Mouse (Mus musculus) heart, embryonic 12.5 days (tissue): ENCODE data around the gene Ndufv3. TPM values are rescaled to one million over a fixed set of nuclear protein-coding genes. Genes with fewer than 3 reads are reported as not detected.
"Not testable (repeated sequence)": the region's sequence is repeated elsewhere in the genome, so short reads cannot be mapped to it uniquely, and the experiment has no call there.

ENCODE experiments used
- ATAC-seq: fragments of 200-750 bp; cut with Nextera tagmentation; 2 replicates; pipeline ENCODE4 v1.8.0; 2017; ENCODE audit warnings: moderate TSS enrichment, moderate library complexity; ENCODE audit not compliant: insufficient number of reproducible peaks, low FRiP score
- H3K27ac ChIP-seq: fragments of 300-500 bp; sonication (generic); 2 replicates; pipeline ENCODE4 v1.5.1; 2016; ENCODE audit warnings: mild to moderate bottlenecking, moderate library complexity; ENCODE audit not compliant: poor library complexity, severe bottlenecking
- H3K27me3 ChIP-seq: fragments of 300-500 bp; sonication (generic); replicated peaks from 2 replicates; pipeline ENCODE4 v1.6.1; 2016; ENCODE audit warnings: mild to moderate bottlenecking, moderate library complexity
- H3K36me3 ChIP-seq: fragments of 300-500 bp; sonication (generic); 2 replicates; pipeline ENCODE4 v1.6.1; 2016; ENCODE audit warnings: mild to moderate bottlenecking, moderate library complexity
- H3K4me1 ChIP-seq: fragments of 300-500 bp; sonication (generic); replicated peaks from 2 replicates; pipeline ENCODE4 v1.6.1; 2016; ENCODE audit warnings: mild to moderate bottlenecking
- H3K4me2 ChIP-seq: fragments of 300-500 bp; sonication (generic); 2 replicates; pipeline ENCODE4 v1.6.1; 2016; ENCODE audit warnings: mild to moderate bottlenecking, moderate library complexity
- H3K4me3 ChIP-seq: fragments of 300-500 bp; sonication (generic); 2 replicates; pipeline ENCODE4 v1.5.1; 2016; ENCODE audit warnings: mild to moderate bottlenecking
- H3K9ac ChIP-seq: fragments of 300-500 bp; sonication (generic); 2 replicates; pipeline ENCODE4 v1.6.1; 2016; ENCODE audit warnings: mild to moderate bottlenecking, moderate library complexity
- H3K9me3 ChIP-seq: fragments of 300-500 bp; sonication (generic); replicated peaks from 2 replicates; pipeline ENCODE4 v1.6.1; 2016; ENCODE audit warnings: mild to moderate bottlenecking, moderate library complexity
- WGBS: fragments of 180-500 bp; shearing (Covaris S2); methylation state at CpG from one replicate; pipeline ENCODE4 v1.1.7; 2016; 5-methylcytosine and 5-hydroxymethylcytosine counted together
- polyA plus RNA-seq: library from polyadenylated mRNA; unstranded; fragments of >200 nt; fragmentation: Nextera tagmentation; extraction: Ambion mirVana; gene quantifications from 2 replicates; pipeline ENCODE4 v1.2.1, GENCODE M21; 2016

The Ndufv3 gene
- polyA plus RNA-seq, 1 experiment from 2014 or later, result 510 TPM

DNA sequence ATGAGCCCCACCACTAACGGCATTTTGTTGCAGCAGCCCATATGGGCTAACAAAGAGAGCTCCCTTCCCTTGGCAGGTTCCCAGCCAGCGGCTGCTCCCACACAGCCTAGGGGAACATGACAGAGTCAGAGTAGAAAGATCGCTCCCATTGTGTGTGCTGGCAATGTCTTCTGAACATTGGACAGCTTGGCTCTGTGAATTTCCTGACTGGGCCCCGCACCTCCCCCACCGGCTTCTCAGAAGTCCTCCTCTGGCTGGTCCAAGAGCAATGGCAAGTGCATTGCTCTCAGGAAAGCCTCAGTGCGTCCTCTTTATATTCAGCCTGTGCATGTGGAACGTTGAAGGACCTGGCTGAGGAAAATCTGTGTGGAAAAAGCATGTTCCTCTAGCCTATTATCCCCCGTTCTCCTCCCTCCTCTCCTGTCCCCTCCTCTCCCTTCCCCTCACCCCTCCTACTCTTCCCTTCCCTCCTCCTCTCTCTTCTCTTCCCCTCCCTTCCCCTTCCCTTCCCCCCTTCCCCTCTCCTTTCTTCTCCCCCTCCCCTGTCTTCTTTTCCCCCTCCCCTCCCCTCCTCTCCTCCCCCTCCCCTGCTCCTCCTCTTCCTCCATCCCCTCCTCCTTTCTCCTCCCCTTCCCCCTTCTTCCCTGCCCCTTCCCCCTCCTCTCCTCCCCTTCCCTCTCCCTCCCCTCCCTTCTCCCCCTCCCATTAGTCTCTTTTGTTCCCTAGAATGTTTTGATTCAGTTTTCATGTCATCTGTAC, 16.1 kb downstream of the Ndufv3 start:
- peak overlapping the region; percentile 6; the same call in 1 of the 2 replicates for H3K4me2 ChIP-seq
- WGBS, result 36% methylated on average over 8 of the region's 8 CpGs

DNA sequence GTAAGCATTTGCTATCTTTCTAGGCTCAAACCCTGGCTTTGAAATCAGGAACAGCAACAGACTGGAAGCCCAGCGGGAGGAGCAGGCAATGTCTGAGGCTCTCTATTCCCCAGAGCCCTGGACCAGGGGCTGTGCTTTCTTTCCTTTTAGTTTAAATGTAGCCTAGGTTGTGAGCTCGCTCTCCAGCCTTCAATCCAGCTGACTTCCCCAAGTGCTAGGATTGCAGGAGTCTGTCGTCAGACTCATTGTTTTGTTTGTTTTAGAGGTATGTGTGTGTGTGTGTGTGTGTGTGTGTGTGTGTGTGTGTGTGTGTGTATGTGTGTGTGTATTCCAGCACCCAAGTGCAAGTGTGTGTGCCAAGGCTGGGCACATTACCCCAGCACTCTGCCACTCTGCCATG, 20.2 kb downstream of the Ndufv3 start:
- Histone ChIP-seq H3K4me1 (peaks cover 19% of the 10 kb centered on the region), H3K9ac (no peak overlapping the region), H3K4me3 (no peak overlapping the region), H3K4me2 (no peak overlapping the region), H3K27ac (no peak overlapping the region), H3K36me3 (no peaks in the 10 kb centered on the region), H3K9me3 (no peaks in the 10 kb centered on the region), H3K27me3 (no peaks in the 10 kb centered on the region)
- 49% methylated on average over 3 of the region's 3 CpGs for WGBS
- ATAC-seq, result no peak

More for the DNA sequence above, 16.1 kb downstream of the Ndufv3 start:
- H3K4me1 ChIP-seq, result peaks cover 11% of the 10 kb centered on the region
- no peak overlapping the region for H3K4me3 ChIP-seq
- no peaks in the 10 kb centered on the region for H3K9me3 ChIP-seq
- peak; percentile 52; the same call in 1 of the 2 replicates for ATAC-seq
- H3K36me3 ChIP-seq, result peaks cover 13% of the 10 kb centered on the region
- H3K27me3 ChIP-seq, result no peaks in the 10 kb centered on the region
- peak overlapping the region; percentile 47; the same call in 1 of the 2 replicates for H3K27ac ChIP-seq
- no peak overlapping the region for H3K9ac ChIP-seq

DNA sequence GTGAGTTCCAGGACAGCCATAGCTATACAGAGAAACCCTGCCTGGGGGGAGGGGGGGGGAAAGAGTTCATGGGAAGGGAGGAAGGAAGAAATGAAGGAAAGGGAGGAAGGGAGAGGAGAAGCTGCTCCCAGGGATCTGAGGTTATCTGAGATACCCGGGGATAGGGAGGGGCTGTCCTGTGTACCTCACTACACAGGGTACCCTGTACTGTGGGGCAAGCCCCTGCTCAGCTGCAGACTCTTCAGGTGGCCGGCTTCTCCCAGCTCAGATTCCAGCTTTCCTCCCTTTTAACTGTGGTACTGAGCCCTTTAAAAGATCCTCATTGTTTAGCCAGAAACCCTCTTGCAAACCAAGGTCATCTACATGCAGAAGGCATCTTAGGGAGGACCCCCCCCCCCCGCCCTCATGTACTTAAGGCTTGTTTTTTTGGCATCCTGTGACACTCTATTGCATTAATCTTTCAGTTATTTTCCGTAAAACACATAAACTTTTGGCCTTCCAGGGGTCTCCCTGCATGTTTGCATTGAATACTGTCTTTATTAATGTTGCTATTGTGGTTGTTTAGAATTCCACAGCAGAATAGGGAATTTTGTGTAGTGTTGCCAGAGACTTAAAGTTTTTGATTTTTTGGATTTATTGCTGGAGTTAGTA, 21.0 kb downstream of the Ndufv3 start:
- ATAC-seq, result no peak
- no peak overlapping the region for H3K4me2 ChIP-seq
- WGBS, result 71% methylated on average over 4 of the region's 4 CpGs
- H3K4me3 ChIP-seq, result no peak overlapping the region
- H3K27ac ChIP-seq, result no peak overlapping the region
- H3K27me3 ChIP-seq, result no peaks in the 10 kb centered on the region
- H3K4me1 ChIP-seq, result peaks cover 11% of the 10 kb centered on the region
- no peak overlapping the region for H3K9ac ChIP-seq
- no peaks in the 10 kb centered on the region for H3K36me3 ChIP-seq
- no peaks in the 10 kb centered on the region for H3K9me3 ChIP-seq

DNA sequence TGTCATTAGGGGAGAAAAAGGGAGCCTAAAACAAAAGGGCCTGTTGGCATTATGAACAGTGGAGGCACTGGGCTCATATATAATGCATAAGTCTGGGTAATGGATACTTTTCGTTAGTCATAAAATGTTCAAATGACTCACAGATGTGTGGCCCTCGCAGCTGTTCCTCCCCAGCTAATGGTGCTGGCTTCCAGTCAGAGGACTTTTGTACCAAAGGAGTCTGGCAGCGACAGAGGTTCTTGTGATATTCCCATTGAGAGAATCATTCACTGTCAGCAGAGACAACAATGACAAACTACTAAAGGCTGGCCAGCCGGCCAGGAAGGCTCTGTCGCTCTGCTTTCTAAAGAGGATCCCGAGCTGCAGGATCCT, 21.5 kb downstream of the Ndufv3 start:
- no peak overlapping the region for H3K9ac ChIP-seq
- 35% methylated on average over 6 of the region's 6 CpGs for WGBS
- H3K27ac ChIP-seq, result no peak overlapping the region
- no peak overlapping the region for H3K4me3 ChIP-seq
- H3K27me3 ChIP-seq, result no peaks in the 10 kb centered on the region
- ATAC-seq, result no peak
- H3K36me3 ChIP-seq, result no peaks in the 10 kb centered on the region
- H3K9me3 ChIP-seq, result 0 out of 2 replicates have a peak, but pooled peaks cover 2% of the 10 kb centered on the region
- no peak overlapping the region for H3K4me2 ChIP-seq
- H3K4me1 ChIP-seq, result peaks cover 8% of the 10 kb centered on the region

DNA sequence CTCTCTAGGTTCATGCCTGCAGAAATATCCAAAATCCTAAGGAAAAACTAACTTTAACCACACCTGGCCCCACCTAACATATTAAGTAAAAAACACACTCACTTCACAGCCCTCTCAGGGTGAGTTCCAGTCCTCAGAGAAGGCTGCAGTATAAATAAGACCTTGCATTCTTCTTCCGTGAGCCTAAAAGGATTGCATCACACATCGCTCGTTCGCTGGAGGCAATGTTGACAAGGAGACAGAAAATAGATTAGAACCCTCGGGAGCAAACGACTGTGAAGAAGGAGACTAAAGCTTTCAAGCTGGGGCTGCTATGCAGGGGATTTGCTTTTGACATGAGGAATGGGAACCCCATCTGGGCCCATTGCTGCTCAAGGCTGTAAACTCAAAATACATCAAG, 23.7 kb downstream of the Ndufv3 start:
- WGBS, result 14% methylated on average over 6 of the region's 6 CpGs
- Histone ChIP-seq H3K36me3 (no peaks in the 10 kb centered on the region), H3K4me2 (no peak overlapping the region), H3K4me3 (no peak overlapping the region), H3K27ac (no peak overlapping the region), H3K27me3 (no peaks in the 10 kb centered on the region), H3K9me3 (0 out of 2 replicates have a peak, but pooled peaks cover 4% of the 10 kb centered on the region), H3K9ac (no peak overlapping the region), H3K4me1 (peaks cover 8% of the 10 kb centered on the region)
- ATAC-seq, result no peak

DNA sequence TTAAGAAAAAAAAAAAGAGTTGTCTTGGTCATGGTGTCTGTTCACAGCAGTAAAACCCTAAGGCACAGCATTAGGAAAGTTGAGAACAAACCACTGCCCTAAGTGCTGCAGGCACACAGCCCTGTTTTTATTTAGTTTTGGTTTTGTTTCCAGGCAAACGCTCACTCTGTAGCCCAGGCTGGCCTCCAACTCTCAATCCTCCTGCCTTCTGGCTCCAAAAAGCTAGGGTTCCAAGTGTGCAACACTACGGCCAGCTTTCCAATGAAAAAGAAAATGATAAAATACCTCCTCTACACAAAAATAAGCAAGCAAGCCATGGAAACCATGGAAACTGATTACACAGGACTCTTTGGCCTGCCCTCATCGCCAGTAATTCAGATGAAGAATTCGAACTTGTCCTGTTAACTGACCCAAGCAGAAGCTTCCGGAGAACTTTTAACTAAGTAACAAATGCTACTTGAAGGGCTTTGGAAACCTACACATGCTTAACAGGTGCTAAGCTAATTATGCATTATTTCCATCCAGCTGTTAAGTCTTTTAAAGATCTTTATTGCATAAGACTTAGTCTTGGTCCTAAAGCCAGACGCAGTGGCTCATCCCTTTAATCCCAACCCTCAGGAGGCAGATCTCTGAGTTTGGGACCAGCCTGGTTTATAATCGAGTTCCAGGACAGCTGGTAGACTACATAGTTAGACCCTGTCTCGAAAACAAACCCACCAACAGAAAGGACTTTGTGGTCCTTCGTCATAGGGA, 26.7 kb downstream of the Ndufv3 start:
- 84% methylated on average over 9 of the region's 9 CpGs for WGBS
- no peaks in the 10 kb centered on the region for H3K36me3 ChIP-seq
- no peaks in the 10 kb centered on the region for H3K27me3 ChIP-seq
- ATAC-seq, result no peak
- H3K4me3 ChIP-seq, result no peak overlapping the region
- no peak overlapping the region for H3K4me2 ChIP-seq
- 0 out of 2 replicates have a peak, but pooled peaks cover 12% of the 10 kb centered on the region for H3K9me3 ChIP-seq
- peaks cover 8% of the 10 kb centered on the region for H3K4me1 ChIP-seq
- H3K27ac ChIP-seq, result no peak overlapping the region
- H3K9ac ChIP-seq, result no peak overlapping the region

DNA sequence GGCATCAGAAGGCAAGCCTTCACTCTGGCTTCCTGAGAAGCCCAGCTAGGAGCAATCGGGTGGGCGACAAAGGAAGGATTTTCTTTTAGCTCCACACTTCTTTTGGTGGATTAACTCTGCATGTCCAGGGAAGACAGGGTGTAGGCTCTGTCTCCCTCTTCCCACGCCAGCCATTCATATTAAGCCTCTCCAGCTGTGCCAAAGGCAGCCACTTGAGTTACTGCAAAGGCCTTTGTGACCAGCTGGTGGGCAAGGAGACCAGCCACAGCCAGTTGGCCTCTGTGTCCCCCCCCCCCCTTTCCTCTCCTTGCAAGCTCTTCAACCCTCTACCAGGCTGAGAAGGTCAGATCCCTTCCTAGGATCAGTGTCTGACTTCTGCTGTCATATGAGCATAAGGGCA, 28.1 kb downstream of the Ndufv3 start:
- WGBS, result 77% methylated on average over 3 of the region's 3 CpGs

DNA sequence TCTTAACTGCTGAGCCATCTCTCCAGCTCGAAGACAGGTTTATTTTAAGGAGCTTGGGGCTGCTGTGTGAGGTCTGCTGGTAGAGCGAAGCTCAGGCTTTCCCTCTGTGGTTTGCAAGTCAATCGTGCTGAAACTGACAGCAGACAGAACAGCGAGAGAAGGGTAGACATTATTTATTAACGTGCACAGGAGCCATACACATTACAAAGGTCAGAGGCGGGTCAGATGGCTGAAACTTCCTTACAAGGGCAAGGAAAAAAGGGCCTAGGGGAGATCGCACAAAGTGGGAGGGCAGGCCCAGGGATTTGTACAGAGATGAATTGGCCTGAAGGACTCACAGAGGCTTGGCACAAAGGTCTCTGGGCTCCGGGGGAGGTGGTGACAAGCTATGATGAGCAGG, 29.5 kb downstream of the Ndufv3 start:
- Histone ChIP-seq H3K9me3 (0 out of 2 replicates have a peak, but pooled peaks cover 18% of the 10 kb centered on the region), H3K27me3 (no peaks in the 10 kb centered on the region), H3K27ac (no peak overlapping the region), H3K4me1 (no peaks in the 10 kb centered on the region), H3K4me3 (no peak overlapping the region), H3K36me3 (no peaks in the 10 kb centered on the region), H3K9ac (no peak overlapping the region), H3K4me2 (no peak overlapping the region)
- WGBS, result 53% methylated on average over 8 of the region's 8 CpGs
- no peak for ATAC-seq

More for the DNA sequence above, 28.1 kb downstream of the Ndufv3 start:
- no peak for ATAC-seq
- Histone ChIP-seq H3K27ac (no peak overlapping the region), H3K36me3 (no peaks in the 10 kb centered on the region), H3K9ac (no peak overlapping the region), H3K4me2 (no peak overlapping the region), H3K4me1 (peaks cover 8% of the 10 kb centered on the region), H3K9me3 (0 out of 2 replicates have a peak, but pooled peaks cover 18% of the 10 kb centered on the region), H3K4me3 (no peak overlapping the region), H3K27me3 (no peaks in the 10 kb centered on the region)

DNA sequence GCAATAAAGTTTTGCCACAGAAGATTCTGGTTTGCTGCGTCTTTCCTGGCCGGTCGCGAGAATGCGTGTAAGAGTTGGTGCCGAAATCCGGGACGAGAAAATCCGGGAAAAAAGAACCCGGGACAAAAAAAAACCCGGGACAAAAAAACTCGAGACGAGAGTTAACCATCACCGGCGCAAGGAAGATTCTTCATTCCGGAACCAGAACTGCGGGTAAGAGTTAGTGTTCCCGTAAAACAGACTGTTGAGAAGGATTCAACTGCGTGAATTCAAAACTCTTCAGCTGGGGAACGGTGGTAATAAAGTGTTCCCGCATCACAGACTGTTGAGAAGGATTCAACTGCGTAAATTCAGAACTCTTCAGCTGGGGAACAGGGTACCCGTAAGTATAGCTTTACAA, 32.7 kb downstream of the Ndufv3 start:
- H3K9me3 ChIP-seq, result 0 out of 2 replicates have a peak, but pooled peaks cover 14% of the 10 kb centered on the region
- 91% methylated on average over 23 of the region's 23 CpGs for WGBS
- not testable (repeated sequence) for H3K4me2 ChIP-seq, H3K4me3 ChIP-seq, H3K4me1 ChIP-seq, H3K36me3 ChIP-seq, H3K27me3 ChIP-seq, H3K27ac ChIP-seq, H3K9ac ChIP-seq, ATAC-seq

DNA sequence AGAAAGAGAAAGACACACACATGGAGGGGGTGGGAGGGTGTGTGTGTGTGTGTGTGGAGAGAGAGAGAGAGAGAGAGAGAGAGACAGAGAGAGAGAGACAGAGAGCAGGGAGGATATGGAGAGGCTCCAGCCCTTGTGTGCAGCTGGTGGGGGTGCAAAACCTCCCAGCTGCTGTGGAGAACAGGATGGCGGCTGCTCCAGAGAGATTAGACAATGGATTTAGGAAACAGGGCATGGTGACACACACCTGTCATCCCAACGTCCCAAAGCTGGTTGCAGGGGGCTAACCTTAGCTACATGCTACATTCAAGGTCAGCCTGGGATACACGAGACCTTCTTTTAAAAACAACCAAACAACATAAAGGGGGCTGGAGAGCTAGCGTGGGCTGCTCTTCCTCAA, 36.3 kb downstream of the Ndufv3 start:
- 0 out of 2 replicates have a peak, but pooled peaks cover 5% of the 10 kb centered on the region for H3K9me3 ChIP-seq
- no peak overlapping the region for H3K9ac ChIP-seq
- no peak overlapping the region for H3K4me3 ChIP-seq
- peaks cover 12% of the 10 kb centered on the region for H3K4me1 ChIP-seq
- no peak overlapping the region for H3K27ac ChIP-seq
- ATAC-seq, result no peak
- H3K36me3 ChIP-seq, result no peaks in the 10 kb centered on the region
- 63% methylated on average over 4 of the region's 4 CpGs for WGBS
- no peaks in the 10 kb centered on the region for H3K27me3 ChIP-seq
- no peak overlapping the region for H3K4me2 ChIP-seq
